Mouse (Mus musculus): ENCODE results near the gene Inka2.

Inka2 gene

DNA sequence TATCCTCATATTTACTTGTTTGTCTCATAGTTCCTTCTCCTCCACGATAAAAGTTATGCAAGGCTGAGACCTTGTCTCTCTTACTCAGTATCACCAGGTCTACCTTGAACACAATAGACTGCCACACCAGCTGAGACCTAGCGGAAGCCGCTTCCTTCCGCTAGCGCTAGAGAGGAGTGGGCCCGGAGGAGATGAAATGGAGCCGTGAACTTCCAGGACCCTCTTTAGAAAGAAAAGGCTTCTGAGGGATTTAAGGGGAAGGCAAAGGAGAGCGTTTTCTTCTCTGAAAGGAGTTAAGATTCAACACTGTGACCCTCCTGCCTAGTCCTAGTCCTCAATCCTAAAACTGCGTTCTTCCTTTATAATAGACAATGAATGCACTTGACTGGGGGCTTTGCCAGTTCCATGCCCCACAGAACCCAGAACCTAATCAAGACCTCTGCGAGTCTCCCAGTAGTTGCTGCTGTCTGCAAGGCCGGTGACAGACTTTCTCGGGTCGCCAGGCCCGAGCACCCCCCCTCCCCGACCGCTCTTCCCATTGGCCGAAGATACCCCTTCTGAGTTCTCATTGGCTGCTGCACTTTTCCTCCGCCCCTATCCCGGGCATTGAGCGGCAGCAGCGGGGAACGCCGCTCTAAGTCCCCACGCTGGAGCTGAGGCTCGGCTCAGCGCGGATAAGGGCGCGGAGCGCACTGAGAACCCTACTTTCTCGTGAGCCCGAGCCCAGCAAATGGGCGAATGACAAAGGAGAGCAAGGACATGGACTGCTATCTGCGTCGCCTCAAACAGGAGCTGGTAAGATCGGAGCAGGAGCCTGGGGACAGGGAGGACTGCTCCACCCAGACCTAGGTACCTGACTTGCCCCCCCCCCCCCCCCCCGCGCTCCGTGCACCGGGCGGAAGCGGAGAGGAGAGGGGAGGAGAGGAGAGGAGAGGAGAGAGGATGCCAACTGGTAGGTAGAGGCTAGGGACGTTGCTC, at the start of gene Inka2:
Inka2 (plus strand) TSS at position 569 of the 978 bp plus-strand sequence.
- peak; percentile 75 for DNase-seq (ENCODE audit: low spot score)

DNA sequence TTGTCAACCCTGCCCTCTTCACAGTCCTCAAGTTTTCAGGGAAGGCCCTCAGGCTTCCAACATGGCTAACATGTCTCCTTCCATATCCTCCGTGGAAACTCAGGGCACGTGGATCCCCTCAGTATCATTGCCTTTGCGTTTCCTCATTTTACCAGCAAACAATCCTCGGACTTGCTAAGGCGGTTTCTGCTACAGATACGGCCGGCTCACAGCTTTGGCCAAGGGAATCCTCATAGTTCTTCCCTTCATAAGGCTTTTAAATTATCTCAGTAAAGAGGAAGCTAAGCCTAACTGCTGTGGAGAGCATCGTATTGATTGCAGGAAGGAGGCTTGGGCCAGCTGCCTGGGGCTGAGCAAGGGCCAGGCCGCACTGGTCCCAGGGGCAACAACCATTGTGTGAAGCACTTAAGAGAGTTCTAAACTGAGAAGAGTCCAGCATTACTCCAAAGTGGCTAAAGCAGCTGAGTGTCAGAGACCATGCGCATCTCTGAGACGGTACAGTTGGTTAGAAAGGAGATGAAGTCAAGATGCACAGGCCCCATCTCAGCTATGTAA, 49.3 kb upstream of the Inka2 start:
- no peak for DNase-seq (ENCODE audit: low spot score)

DNA sequence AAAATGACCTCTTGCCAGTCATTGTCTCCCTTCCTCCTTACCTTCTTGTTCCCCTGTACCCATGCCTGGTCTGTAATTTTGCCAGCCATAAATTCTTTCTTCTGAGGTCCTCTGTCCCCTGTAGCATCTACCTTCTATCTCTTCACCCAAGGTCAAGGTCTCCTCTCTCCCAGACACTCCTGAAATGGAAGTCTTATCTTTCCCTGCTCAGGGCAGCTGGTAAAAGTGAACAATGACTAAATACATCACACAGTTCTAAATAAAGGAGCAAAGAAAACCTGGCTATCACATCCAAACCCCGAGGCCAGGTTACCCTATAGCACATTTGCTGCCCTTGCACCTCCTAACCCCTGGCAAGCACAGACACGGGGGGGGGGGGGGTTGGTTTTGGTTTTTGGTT, 43.9 kb upstream of the Inka2 start:
- DNase-seq (ENCODE audit: low spot score) = no peak

DNA sequence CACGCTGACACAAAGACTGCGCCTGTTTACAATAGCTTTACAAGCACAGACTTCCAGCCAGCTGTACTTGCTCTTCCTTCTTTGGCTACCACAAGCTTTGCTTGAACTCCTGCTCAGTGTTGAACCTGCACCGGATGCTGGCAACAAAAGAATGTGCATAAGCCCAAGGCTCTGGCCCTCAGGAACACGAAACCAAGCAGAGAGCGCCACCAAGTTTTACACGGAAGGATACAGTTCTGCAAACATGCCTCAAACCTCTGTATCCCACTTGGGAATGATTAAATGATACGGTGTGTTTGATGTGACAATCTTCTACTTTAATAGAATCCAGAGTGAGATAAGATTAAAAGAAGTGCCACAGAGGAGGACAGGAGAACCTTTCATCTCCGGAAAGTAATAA, 41.4 kb upstream of the Inka2 start:
- peak; percentile 19 for DNase-seq (ENCODE audit: low spot score)

DNA sequence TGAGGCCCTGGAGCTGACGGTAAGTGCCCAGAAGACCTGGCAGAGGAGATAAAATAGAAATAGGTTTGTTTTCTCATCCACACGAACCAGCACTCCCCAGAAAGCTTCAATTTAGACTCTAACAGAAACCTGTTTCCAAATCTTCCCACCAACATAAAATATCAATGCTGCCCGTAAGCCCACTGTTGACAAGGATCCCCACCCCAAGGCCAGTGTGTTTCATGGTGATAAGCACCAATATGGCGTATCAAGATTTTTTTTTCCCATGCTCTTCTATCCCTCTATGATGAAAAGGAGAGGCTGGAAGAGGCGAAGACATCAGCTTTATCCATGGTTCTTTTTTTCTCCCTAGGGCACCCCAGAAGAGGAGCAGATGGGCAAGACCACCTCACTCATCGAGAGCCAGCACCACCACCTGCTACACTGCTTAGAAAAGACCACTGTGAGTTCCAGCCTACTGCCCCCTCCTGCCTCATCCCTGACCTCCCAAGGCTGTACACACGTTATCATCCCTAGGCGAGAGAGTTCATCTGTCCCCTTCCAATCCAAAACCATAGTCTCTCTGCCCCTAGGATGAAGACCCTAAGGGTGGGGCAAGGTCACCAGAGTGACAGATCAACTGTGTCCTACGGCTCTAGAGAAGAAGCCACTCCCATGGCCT, 39.2 kb upstream of the Inka2 start:
- DNase-seq (ENCODE audit: low spot score) = no peak

DNA sequence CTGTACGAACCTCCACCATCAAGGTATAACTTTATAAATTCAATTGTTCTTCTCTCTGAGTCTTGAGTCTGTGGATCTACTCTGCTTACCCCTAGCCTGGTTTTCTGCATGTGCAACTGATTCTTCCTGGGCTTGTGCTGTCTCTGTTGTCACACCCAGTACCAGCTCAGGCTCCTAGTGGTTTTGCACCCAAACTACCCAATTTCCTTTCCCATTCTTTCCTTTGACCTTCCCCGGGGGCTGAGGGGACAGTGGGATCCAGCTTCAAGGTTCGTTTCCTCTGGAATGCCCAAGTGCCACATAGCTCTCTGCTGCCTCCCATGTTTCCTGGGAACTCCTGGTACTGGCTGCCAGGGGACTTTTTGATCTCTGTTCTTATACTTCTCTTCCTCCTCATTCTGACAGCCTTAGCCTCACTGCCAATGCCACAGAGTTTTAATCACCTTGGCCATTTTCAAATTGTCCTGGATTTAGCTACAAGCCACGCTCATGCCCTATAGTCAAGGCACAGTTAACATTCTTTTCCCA, 37.3 kb upstream of the Inka2 start:
- no peak for DNase-seq (ENCODE audit: low spot score)

DNA sequence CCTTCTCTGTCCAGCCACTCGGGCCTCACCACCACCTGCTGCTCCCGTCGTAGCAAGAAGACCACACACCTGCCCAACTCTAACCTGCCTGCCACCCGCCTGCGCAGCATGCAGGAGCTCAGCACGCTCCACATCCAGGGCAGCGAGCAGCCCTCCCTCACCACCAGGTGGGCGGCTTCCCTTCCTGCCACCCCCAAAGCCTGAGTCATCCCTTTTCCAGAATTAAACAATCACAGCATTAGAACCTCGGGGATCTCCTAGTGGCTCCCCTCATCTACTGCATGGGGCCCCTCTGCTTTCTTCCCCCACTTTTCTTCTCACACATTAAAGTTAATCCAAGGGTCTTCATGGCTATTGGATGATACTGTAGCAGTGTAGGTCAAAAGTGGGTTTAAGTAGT, 36.2 kb upstream of the Inka2 start:
- no peak for DNase-seq (ENCODE audit: low spot score)

DNA sequence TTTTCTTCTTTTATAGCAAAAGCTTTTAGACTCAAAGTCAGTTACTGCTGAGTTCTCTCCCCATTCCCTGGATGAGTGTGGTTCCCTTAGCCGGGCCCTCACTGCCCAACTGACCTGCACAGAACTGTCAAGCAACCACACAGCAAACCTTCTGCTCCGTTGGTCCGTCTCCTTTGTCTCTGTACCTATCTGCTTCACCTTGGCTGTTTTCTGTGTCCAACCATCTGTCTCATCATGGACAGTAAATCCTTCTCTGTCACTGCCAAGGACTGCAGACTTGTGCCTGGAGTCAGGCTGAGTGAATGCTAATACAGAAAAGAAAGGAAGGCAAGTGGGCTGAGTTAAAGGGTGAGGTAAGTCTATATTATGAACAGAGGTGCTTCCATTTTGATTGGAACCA, 34.6 kb upstream of the Inka2 start:
- DNase-seq (ENCODE audit: low spot score) = no peak

DNA sequence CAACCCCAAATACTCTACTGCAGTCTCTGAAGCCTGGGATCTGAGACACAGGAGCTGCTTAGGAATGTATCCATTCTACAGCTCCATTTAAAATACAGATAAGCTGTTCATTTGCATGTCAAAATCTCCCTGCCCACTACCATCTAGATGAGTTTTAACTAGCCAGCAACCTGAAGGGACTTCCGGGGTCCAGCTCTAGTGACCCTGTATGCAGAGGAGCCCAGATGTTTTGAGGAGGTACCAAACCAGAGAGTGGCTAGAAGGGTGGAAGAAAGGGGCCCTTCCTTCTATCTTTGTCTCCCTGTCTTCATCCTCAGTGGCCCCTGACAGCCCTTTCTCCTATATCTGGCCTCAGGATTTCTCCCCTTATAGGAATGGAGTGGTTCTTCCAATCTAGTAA, 33.6 kb upstream of the Inka2 start:
- DNase-seq (ENCODE audit: low spot score) = no peak

DNA sequence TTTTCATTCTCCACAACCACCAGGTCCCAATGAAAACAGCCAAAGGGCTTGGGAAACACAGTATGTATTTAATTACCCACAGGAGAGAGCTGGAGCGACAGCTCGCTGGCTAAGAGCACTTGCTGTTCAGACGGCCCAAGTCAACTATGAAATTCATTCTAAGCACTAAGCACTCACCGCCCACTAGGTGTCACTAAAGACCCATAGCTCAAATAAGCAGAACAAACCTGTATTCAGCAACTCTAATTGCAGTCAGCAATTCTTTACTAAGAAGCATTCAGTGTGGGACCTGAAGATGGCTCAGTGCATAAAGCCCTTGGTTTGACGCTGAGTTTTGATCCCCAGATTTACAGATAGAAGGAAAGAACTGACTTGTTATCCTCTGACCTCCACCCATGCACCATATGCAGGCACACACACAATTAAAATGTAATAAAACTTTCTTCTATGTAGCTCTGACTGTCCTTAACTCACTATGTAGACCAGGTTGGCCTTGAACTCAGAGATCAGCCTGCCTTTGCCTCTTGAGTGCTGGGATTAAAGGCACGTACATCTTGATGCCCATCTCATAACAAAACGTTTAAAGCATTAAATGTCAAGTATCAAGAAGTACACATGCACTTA, 29.7 kb upstream of the Inka2 start:
- peak; percentile 65 for DNase-seq (ENCODE audit: low spot score)

DNA sequence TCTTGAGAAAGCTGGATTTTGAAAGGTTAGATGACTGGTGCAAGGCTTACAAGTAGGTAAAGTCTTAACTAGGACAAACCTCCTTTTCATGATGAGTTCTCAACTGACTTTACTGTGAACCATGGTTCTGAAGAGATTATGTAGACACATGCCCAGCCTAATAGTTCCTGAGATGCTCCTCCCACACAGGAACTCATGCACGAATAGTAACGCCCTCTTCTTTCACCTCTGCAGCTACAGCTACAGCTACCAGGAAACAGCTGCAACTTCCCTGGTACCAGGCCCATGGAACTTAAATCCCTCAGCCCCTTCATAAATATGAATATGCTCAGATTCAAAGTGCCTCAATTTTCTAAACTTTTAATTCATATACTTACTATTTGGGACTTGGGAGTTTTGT, 28.5 kb upstream of the Inka2 start:
- DNase-seq (ENCODE audit: low spot score) = no peak

DNA sequence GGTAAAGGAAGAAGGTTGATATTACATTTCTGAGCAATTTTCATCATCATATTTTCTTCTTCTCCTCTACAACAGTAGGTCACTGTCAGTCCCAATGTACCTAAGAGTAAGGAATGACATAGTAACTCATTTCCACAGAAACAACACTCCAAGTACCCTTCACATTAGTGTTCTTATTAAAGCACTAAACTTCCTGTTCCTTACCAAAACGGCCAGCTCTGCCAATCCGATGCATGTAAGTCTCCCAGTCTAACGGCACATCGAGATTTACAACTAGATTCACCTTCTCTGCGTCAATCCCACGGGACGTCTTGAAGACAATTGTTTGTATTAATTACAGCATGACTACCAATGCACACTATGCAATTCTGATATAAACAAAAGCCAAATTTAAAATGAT, 24.1 kb upstream of the Inka2 start:
- DNase-seq (ENCODE audit: low spot score) = no peak

DNA sequence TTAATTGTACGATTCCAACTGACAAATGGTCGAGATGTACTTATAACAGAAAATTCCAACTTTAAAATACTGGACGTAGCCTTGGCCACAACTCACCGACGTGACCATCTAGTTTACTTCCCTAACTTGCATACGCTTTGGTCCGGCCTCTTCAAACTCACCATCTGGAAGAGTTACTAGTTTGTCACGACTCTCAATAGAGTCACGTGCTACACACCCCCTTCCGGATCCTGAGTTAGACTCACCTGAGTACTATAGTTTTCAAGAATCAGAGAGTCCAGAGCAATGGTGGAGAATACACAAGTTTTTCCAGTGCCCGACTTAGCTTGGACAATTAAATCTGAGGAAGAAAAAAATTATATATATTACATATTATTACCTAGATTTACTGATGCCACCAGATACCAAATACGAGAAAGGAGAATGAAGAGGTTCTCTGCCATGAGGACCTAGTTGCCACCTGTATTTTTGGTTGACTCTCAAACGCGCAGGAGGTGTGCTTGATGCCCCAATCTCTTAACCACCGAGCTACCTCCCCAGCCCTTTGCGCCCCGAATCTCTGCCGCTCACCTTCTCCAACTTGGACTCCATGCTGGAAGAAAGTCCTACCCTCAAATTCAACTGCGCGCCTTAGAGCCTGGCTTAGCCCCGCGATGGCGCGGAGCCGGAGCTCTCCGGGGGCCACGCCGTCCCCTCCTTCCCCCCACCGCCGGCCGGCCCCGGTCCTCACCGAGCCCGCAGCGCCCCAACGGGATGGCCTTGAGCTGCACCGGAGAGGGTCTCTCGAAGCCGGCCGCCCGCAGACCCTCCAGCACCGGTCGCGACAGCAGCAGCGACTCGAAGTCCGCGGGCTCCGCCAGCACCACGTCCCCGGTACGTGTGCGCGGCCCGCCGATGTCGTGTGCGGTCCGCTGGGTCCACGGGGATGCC, 17.7 kb upstream of the Inka2 start:
- no peak for DNase-seq (ENCODE audit: low spot score)

DNA sequence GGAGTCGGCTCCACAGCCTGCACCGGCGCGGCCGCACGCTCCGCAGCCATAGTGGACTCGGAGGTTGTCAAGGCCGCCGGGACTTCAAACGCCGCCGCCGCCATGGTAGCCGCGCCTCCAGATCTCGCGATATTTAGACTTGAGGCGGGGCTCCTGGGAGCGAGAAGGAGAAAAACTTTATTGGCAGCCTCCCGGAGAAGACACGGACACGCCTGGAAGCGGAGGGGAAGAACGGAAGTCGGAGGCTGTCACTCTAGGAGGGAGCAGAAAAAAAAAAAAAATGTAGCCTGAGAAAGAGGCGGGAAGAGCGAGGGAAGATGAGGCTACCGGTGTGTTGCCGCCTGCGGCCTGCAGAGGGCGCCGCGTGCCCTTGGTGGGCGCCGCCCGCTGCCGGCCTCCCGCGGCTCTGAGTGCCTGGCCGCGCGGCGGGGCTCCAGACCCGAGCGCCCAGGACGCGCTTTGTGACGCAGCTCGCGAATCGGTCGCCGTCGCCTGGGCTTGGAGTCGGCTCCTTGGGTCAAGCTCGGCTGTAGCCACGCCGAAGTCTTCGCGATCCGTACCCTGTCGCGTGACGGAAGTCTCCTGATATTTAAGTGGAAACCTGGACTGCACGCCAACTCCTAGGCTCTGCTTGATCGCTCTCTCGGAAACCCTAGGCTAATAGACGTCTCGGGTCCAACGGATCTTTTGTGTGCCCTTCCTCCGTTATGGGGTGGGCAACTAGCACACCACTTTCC, 16.9 kb upstream of the Inka2 start, which contains the start of gene Ddx20:
Ddx20 (minus strand) TSS at position 251 of the 737 bp plus-strand sequence.
- DNase-seq (ENCODE audit: low spot score) = peak; percentile 95

DNA sequence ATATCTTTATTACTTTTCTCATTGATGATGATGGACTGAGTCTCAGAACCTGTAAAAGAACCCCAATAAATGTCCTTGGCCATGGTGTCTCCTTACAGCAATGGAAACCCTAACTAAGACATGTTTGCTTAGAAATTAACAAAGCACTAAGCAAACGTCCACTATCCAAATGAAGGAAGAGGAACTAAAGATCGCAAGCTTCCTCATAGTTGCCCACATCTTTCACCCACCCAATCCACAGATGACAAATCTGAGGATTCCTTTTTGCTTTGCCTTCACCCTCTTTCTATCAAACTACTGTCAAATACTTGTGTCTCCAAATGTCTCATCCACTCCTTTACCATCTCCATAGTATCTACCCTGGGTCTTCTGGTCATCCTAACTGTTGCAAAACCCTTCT, 15.9 kb upstream of the Inka2 start:
- no peak for DNase-seq (ENCODE audit: low spot score)

DNA sequence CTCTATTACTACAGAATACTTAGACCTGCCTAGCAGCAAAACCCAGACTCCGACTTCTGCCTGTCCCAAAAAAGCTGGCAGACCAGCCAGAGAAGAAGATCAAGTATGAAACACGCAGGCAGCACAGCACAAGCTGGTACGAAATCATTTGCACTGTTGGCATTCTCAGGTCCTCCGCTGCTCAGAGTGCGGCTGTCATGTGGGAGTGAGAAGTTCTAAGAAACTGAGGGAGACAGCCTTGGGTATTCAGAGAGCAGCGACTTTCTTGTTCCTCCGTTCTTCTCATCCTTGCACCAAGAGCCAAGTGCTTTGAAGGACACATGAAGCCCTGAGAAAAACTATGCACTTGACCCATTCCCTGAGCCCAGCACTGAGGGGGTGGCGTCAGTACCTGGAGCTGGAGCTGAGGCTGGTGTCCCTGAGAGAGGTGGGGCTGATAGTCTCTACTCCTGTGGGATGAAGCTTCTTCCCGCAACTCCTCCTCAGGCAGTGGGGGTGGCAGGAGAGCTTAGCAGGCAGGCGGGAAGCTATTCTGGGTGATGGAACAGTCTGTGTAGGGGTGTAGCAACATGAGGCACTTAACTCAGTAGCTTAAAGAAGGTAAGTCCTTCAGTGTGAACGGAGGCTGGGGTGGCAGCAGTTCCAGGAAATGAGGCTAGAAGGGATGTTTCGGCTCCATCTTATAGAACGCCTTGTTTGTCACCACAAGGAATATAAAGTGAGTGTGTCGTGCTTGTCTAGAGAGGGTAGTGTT, 10.9 kb upstream of the Inka2 start:
- no peak for DNase-seq (ENCODE audit: low spot score)

DNA sequence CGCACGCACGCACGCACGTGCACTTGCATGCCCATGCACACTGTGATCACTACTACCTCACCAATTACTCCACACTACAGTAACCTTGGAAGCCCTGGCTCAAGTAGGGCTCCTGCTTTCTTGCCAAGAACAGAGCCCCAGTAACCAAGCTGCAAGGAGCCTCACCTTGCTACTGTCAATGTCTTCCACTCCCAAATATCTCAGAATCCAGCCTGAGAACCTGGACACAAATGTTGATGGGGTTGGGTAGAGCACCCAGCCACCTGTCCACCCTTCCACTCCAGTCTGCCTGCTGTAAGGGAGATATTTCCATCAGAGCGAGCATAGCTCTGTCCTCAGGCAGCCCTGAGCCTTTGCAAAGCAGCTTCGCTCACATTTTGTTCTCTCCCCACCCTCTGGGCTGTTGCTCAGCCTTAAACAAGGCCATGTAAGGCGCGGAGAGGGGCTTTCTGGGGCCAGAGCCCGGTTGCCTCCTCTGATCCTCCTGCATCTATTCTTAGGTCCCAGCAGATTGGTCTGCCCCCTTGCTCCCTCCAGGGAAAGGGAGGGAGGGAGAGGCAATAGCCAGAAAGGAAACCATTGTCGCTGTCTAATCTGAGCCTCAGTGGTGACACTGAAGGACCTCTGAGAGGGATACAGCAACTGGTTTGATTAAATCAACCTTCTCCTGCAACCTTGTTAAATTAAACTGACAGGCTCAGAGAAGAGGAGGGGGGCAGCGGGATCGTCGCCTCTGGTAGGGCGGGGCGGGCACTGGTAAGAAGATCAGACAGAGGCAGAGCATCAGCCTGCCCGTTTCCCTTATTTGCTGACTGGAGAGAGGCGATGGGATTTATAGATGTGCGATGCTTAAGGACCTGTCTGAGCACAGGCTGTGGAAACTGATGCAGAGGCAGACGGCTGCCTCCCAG, 8.7 kb upstream of the Inka2 start:
- DNase-seq (ENCODE audit: low spot score) = no peak

DNA sequence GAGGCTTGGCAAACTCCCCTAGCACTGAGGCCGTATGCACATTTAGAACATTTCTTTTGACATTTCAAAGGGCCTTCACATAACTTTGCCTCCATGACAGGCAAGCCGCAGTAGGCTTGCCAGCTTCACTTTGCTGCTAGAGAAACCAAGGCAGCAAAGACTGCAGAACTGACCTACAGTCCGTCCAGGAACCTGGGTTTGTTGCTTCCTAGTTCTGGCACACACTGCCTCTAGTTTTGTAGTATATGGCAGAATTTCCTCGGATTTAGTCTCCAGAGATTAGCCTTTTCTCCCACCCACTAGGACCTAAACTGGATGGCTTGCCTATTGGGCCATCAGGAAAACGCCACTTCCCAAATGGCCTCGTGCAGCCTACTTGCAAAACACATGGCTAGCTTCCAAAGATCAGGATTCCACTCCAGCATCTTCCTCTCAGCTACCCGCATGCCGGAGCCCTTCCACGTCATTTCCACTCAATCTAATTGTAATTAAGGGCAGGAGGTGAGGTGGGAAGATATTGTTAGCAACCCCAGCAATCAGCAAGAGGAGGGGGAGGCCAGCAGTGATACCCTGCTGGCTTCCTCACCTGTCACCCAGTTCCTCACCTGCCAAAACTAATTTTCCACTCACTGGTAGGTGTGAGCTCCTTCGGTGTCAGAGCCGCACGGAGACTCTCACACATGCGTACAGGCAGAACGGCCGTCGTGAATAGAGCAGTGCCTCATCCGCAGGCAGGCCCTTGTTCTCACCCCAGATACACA, 7.8 kb upstream of the Inka2 start:
- no peak for DNase-seq (ENCODE audit: low spot score)

All from urinary bladder, postnatal 14 days (tissue).